8 mouse cellular contexts compared by ENCODE assay signal in the genomic region with DNA sequence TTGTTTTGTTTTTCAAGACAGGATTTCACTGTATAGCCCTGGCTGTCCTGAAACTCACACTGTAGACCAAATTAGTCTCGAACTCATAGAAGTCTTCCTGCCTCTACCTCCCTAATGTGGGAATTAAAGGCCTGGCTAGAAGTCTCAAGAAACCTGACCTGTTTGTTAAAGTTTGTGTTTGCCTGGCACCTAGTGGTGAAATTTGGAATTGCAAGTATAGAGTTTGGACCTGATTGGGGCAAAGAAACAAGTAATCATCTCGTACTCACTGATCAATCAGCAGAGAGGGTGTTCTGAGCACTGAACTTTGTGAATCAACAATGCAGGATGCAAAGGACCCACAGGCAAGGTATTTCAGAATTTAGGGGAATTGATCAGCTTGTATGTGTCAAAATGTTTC. TPM values are rescaled to one million over a fixed set of nuclear protein-coding genes. Genes with fewer than 3 reads are reported as not detected.
DNase-seq lines count a peak whose midpoint lies in the region; ATAC-seq and TF ChIP-seq lines count a peak whose summit lies in the region.

No protein-coding gene starts in this region.

- peak; percentile 99 for TF ChIP-seq RAD21 in CH12.LX (IDR thresholded peaks at IDR 0.05; ENCODE audit: low read depth, low read length)

- H3K27me3 ChIP-seq in intestine, postnatal 0 days (replicated peaks; ENCODE audit: control insufficient read depth, insufficient read depth, low read length), result no peaks in the 10 kb centered on the region
- no peaks in the 10 kb centered on the region for H3K27me3 ChIP-seq in intestine, embryonic 16.5 days (replicated peaks; ENCODE audit: control insufficient read depth, insufficient read depth, low read length)
- H3K27me3 ChIP-seq in CH12.LX (replicated peaks), result peaks cover 51% of the 10 kb centered on the region
- H3K27me3 ChIP-seq in embryonic facial prominence, embryonic 10.5 days (replicated peaks; ENCODE audit: low read depth, poor library complexity, severe bottlenecking), result peaks cover 6% of the 10 kb centered on the region; the same call in 1 of the 2 replicates

- DNase-seq in CH12.LX (ENCODE audit: extremely low read depth) (peak; percentile 68), adipocyte (ENCODE audit: low spot score) (peak; percentile 84)
- peak; percentile 62 for DNase-seq in embryonic facial prominence, embryonic 10.5 days (ENCODE audit: low spot score)
- DNase-seq in layer of hippocampus, postnatal 14 days (ENCODE audit: low spot score in 2 of 2), result peak; percentile 65 to 83
- peak; percentile 50 for DNase-seq in retina, postnatal 7 days (ENCODE audit: low read depth, low spot score)

- in situ Hi-C loops in CH12.LX (cut with MboI; ENCODE audit: low pct_ligation_motif_present, low pct_unique_long_range_greater_than_20kb, low sequenced_read_pairs), result loop anchor here (25.0 kb wide), 1 partner anchor 597 kb away; a partner anchor contains a TSS

- 40% methylated on average over 2 of the region's 2 CpGs for WGBS in intestine, postnatal 0 days
- 43% methylated on average over 2 of the region's 2 CpGs for WGBS in intestine, embryonic 16.5 days
- WGBS in embryonic facial prominence, embryonic 10.5 days, result 29% methylated on average over 2 of the region's 2 CpGs

- TF ChIP-seq POLR2A in CH12.LX (IDR thresholded peaks at IDR 0.05; ENCODE audit: low read depth, low read length), result no peak

- no peaks in the 10 kb centered on the region for H3K9me3 ChIP-seq in intestine, postnatal 0 days (ENCODE audit: control insufficient read depth)
- H3K9me3 ChIP-seq in intestine, embryonic 16.5 days (ENCODE audit: control insufficient read depth, low read length), result no peaks in the 10 kb centered on the region
- no peaks in the 10 kb centered on the region for H3K9me3 ChIP-seq in CH12.LX (replicated peaks; ENCODE audit: low read length)
- H3K9me3 ChIP-seq in embryonic facial prominence, embryonic 10.5 days, result no peaks in the 10 kb centered on the region

- TF ChIP-seq EP300 in CH12.LX (IDR thresholded peaks at IDR 0.05; ENCODE audit: low read length), result no peak

- H3K36me3 ChIP-seq in intestine, postnatal 0 days (ENCODE audit: control insufficient read depth, insufficient read depth), result no peaks in the 10 kb centered on the region
- no peaks in the 10 kb centered on the region for H3K36me3 ChIP-seq in intestine, embryonic 16.5 days (ENCODE audit: control insufficient read depth, insufficient read depth, low read length)
- no peaks in the 10 kb centered on the region for H3K36me3 ChIP-seq in CH12.LX (replicated peaks in 1 of 2; ENCODE audit: control insufficient read depth in 1 of 2, insufficient read depth in 1 of 2, low read length in 1 of 2)
- no peaks in the 10 kb centered on the region for H3K36me3 ChIP-seq in embryonic facial prominence, embryonic 10.5 days (replicated peaks)

- H3K27ac ChIP-seq in intestine, postnatal 0 days (ENCODE audit: low read depth, low read length), result no peak overlapping the region
- H3K27ac ChIP-seq in intestine, embryonic 16.5 days (ENCODE audit: low read length), result no peak overlapping the region
- H3K27ac ChIP-seq in CH12.LX (ENCODE audit: insufficient read depth, low read depth), result no peak overlapping the region
- H3K27ac ChIP-seq in embryonic facial prominence, embryonic 10.5 days (replicated peaks), result no peak overlapping the region

- no peaks in the 10 kb centered on the region for H3K79me2 ChIP-seq in CH12.LX (replicated peaks; ENCODE audit: control insufficient read depth, extremely low read depth, insufficient read depth, poor library complexity, severe bottlenecking)

- no peak overlapping the region for H3K9ac ChIP-seq in intestine, postnatal 0 days (ENCODE audit: low read depth, low read length)
- H3K9ac ChIP-seq in intestine, embryonic 16.5 days (ENCODE audit: low read depth, low read length), result no peak overlapping the region
- no peak overlapping the region for H3K9ac ChIP-seq in CH12.LX (ENCODE audit: insufficient read depth, low read depth)

- peak; percentile 86 for TF ChIP-seq CTCF in intestine, postnatal 0 days (IDR thresholded peaks at IDR 0.05; ENCODE audit: low read depth)
- TF ChIP-seq CTCF in CH12.LX (conservative IDR thresholded peaks at IDR 0.05 in 1 of 2, IDR thresholded peaks at IDR 0.05 in 1 of 2; ENCODE audit: low read depth in 2 of 2, low read length in 2 of 2), result peak; percentile 96 to 97

- H3K4me1 ChIP-seq in intestine, postnatal 0 days (replicated peaks; ENCODE audit: control insufficient read depth, insufficient read depth, low read length), result no peaks in the 10 kb centered on the region
- peaks cover 3% of the 10 kb centered on the region; the same call in 1 of the 2 replicates for H3K4me1 ChIP-seq in intestine, embryonic 16.5 days (ENCODE audit: control insufficient read depth, insufficient read depth, low read length)
- H3K4me1 ChIP-seq in CH12.LX (ENCODE audit: control insufficient read depth in 1 of 2, insufficient read depth in 2 of 2), result peaks cover 4% of the 10 kb centered on the region in 2 experiments; a peak in 2 of 4 replicates
- peaks cover 62% of the 10 kb centered on the region for H3K4me1 ChIP-seq in embryonic facial prominence, embryonic 10.5 days

- dilution Hi-C loops in CH12.LX (cut with MboI; ENCODE audit: extremely low pct_ligation_motif_present, extremely low pct_unique_long_range_greater_than_20kb, low sequenced_read_pairs), result no loop called here

- H3K4me3 ChIP-seq in intestine, postnatal 0 days (ENCODE audit: low read depth, low read length), result no peak overlapping the region
- H3K4me3 ChIP-seq in intestine, embryonic 16.5 days (ENCODE audit: low read length), result no peak overlapping the region
- no peak overlapping the region for H3K4me3 ChIP-seq in CH12.LX (replicated peaks in 1 of 3; ENCODE audit: low read depth in 2 of 3, low read length in 2 of 3, poor library complexity in 1 of 3)
- H3K4me3 ChIP-seq in embryonic facial prominence, embryonic 10.5 days, result no peak overlapping the region

- H3K4me2 ChIP-seq in intestine, postnatal 0 days (replicated peaks; ENCODE audit: low read depth), result no peak overlapping the region
- no peak overlapping the region for H3K4me2 ChIP-seq in intestine, embryonic 16.5 days (ENCODE audit: low read depth, low read length)
- H3K4me2 ChIP-seq in CH12.LX (ENCODE audit: insufficient read depth, low read depth, poor library complexity, severe bottlenecking), result no peak overlapping the region

- ATAC-seq in intestine, postnatal 0 days, result no peak
- ATAC-seq in intestine, embryonic 16.5 days, result no peak
- ATAC-seq in megakaryocyte, adult 5-6 weeks (ENCODE audit: poor library complexity, severe bottlenecking), result no peak

TF ChIP-seq in CH12.LX, 34 proteins besides CTCF, POLR2A, EP300 and RAD21:
- TF ChIP-seq NELFE (IDR thresholded peaks at IDR 0.05; ENCODE audit: low read depth, low read length) (0 out of 2 replicates have a peak, but pooled peaks have one; percentile 10), TCF12 (IDR thresholded peaks at IDR 0.05; ENCODE audit: low read depth, low read length) (0 out of 2 replicates have a peak, but pooled peaks have one; percentile 7), ZC3H11A (IDR thresholded peaks at IDR 0.05; ENCODE audit: low read depth, low read length) (peak; percentile 42; the same call in 1 of the 2 replicates), E2F4 (IDR thresholded peaks at IDR 0.05; ENCODE audit: insufficient replicate concordance, low read depth, low read length) (no peak), SIN3A (IDR thresholded peaks at IDR 0.05; ENCODE audit: low read length) (no peak), BHLHE40 (IDR thresholded peaks at IDR 0.05; ENCODE audit: low read depth, low read length) (no peak), SMC3 (IDR thresholded peaks at IDR 0.05; ENCODE audit: low read depth, low read length) (peak; percentile 90)
TF ChIP-seq in CH12.LX: peak in this region for 4.

RNA-seq across cellular contexts. Expression of a gene that starts 50.2 kb away (rescaled TPM):
- polyA plus RNA-seq in intestine, postnatal 0 days (2015; fragmentation: Nextera tagmentation; extraction: Ambion mirVana), result 22.7 and 24.2 TPM in 2 replicates
- polyA plus RNA-seq in intestine, embryonic 16.5 days (2015; fragmentation: Nextera tagmentation; extraction: Ambion mirVana), result 20.5 and 20.9 TPM in 2 replicates
- total RNA-seq in CH12.LX (2012; rRNA removed) (30.9 and 40.5 TPM in 2 replicates), CH12.LX (2014; rRNA removed) (19.4 and 25.2 TPM in 2 replicates)
- polyA plus RNA-seq in CH12.LX (2012; ENCODE audit: insufficient read length, low read depth), result 39.6 and 44.0 TPM in 2 replicates
- 15.9 and 17.6 TPM in 2 replicates for polyA plus RNA-seq in embryonic facial prominence, embryonic 10.5 days (2016; fragmentation: Nextera tagmentation; extraction: Ambion mirVana)
- total RNA-seq in layer of hippocampus, postnatal 14 days (2021), result 10 to 100 TPM in 1 of 2 experiments, 1 to 10 TPM in 1; 9.1 to 11.7 TPM
- 8.5 and 10.3 TPM in 2 replicates for total RNA-seq in megakaryocyte, adult 5-6 weeks (2015)
- 5.8 and 9.0 TPM in 2 replicates for total RNA-seq in megakaryocyte, adult 5-6 weeks (2017)
